Mouse (Mus musculus): Measurements from ENCODE around the gene Gm42715. TPM values are rescaled to one million over a fixed set of nuclear protein-coding genes. Genes with fewer than 3 reads are reported as not detected.

Gene Gm42715
- total RNA-seq, 2 experiments from 2014 or later, result 7.6 to 9.2 TPM

Small RNA genes within 50 kb of the gene (microRNA-seq; reads per million reads assigned to microRNA genes)
- gene Gm47278, result 0 reads per million in 2 experiments
- 0 reads per million in 2 experiments for gene Mir7060

Other genes starting within 250 kb of the Gm42715 start
- gene Sephs2, start 245.5 kb upstream of the Gm42715 start, total RNA-seq (2021), result 10 to 100 TPM; 35.0 to 38.6 TPM
- gene Itgal, start 223.3 kb upstream of the Gm42715 start, total RNA-seq (2021), result under 1 TPM; 0.18 to 0.30 TPM
- gene Zfp768, start 174.0 kb upstream of the Gm42715 start, total RNA-seq (2021), result 10 to 100 TPM; 11.3 to 13.6 TPM
- 1 to 10 TPM; 6.3 to 7.5 TPM for gene Zfp747, start 143.5 kb upstream of the Gm42715 start, total RNA-seq (2021)
- gene 9130019O22Rik, start 132.4 kb upstream of the Gm42715 start, total RNA-seq (2021), result 1 to 10 TPM; 3.4 to 3.5 TPM
- 1 to 10 TPM; 6.0 to 7.9 TPM for gene E430018J23Rik, start 126.0 kb upstream of the Gm42715 start, total RNA-seq (2021)
- gene Zfp764, start 112.8 kb upstream of the Gm42715 start, total RNA-seq (2021), result 1 to 10 TPM; 3.8 to 3.9 TPM
- 10 to 100 TPM; 14.7 to 15.5 TPM for gene Zfp688, start 97.5 kb upstream of the Gm42715 start, total RNA-seq (2021)
- 1 to 10 TPM; 6.0 to 6.5 TPM for gene Zfp689, start 70.4 kb upstream of the Gm42715 start, total RNA-seq (2021)
- 10 to 100 TPM; 27.4 to 30.4 TPM for gene Prr14, start 60.0 kb upstream of the Gm42715 start, total RNA-seq (2021)
- gene Fbrs, start 40.4 kb upstream of the Gm42715 start, total RNA-seq (2021), result 10 to 100 TPM; 55.7 to 58.5 TPM
- gene Srcap, start 7.6 kb upstream of the Gm42715 start, total RNA-seq (2021), result 100 to 1,000 TPM; 103 to 108 TPM
- gene Tmem265, start 41.8 kb downstream of the Gm42715 start, total RNA-seq (2021), result 1 to 10 TPM in 1 of 2 experiments, not detected in 1; 1.6 TPM
- 10 to 100 TPM; 76.7 to 80.5 TPM for gene Phkg2, start 53.8 kb downstream of the Gm42715 start, total RNA-seq (2021)
- gene Ccdc189, start 69.0 kb downstream of the Gm42715 start, total RNA-seq (2021), result 10 to 100 TPM in 1 of 2 experiments, 1 to 10 TPM in 1; 9.5 to 10.4 TPM
- 10 to 100 TPM; 67.4 to 67.9 TPM for gene Rnf40, start 69.2 kb downstream of the Gm42715 start, total RNA-seq (2021)
- gene Zfp629, start 96.2 kb downstream of the Gm42715 start, total RNA-seq (2021), result 10 to 100 TPM; 20.1 to 21.6 TPM
- gene Bcl7c, start 189.3 kb downstream of the Gm42715 start, total RNA-seq (2021), result 10 to 100 TPM; 34.4 to 34.6 TPM
- 1 to 10 TPM; 3.5 to 4.6 TPM for gene Ctf1, start 193.2 kb downstream of the Gm42715 start, total RNA-seq (2021)
- gene Ctf2, start 212.6 kb downstream of the Gm42715 start, total RNA-seq (2021), result not detected
- gene Fbxl19, start 225.0 kb downstream of the Gm42715 start, total RNA-seq (2021), result 10 to 100 TPM; 59.2 to 59.7 TPM

Data from layer of hippocampus, adult 18-20 months (tissue).